Mouse (Mus musculus): ENCODE data around the gene Pde4c.

Pde4c gene

GRCm38 (mm10) chr8:70752000-70752764 is 28.7 kb downstream of the Pde4c start:
- peak; percentile 81 for DNase-seq (ENCODE audit: low read depth)

GRCm38 (mm10) chr8:70753151-70753550 is 29.6 kb downstream of the Pde4c start:
- peak; percentile 79 for DNase-seq (ENCODE audit: low read depth)

- peak; percentile 100 for DNase-seq (ENCODE audit: low read depth)
Measured at GRCm38 (mm10) chr8:70754043-70754870, 30.7 kb downstream of the Pde4c start, which contains the start of gene Rab3a. Gene Rab3a, plus strand, starts transcription at chr8:70754679.

- DNase-seq (ENCODE audit: low read depth), result peak; percentile 71
Measured at GRCm38 (mm10) chr8:70754871-70755660, 31.5 kb downstream of the Pde4c start.

- peak; percentile 76 for DNase-seq (ENCODE audit: low read depth)
Measured at GRCm38 (mm10) chr8:70755661-70756475, 32.3 kb downstream of the Pde4c start.

- DNase-seq (ENCODE audit: low read depth), result no peak
Measured at GRCm38 (mm10) chr8:70756476-70757040, 33.0 kb downstream of the Pde4c start.

- DNase-seq (ENCODE audit: low read depth), result peak; percentile 67
Measured at GRCm38 (mm10) chr8:70757523-70758307, 34.2 kb downstream of the Pde4c start.

GRCm38 (mm10) chr8:70758308-70758615 is 34.7 kb downstream of the Pde4c start:
- DNase-seq (ENCODE audit: low read depth), result no peak

- peak; percentile 38 for DNase-seq (ENCODE audit: low read depth)
Measured at GRCm38 (mm10) chr8:70758616-70759561, 35.4 kb downstream of the Pde4c start.

GRCm38 (mm10) chr8:70760350-70760749 is 36.8 kb downstream of the Pde4c start:
- peak; percentile 41 for DNase-seq (ENCODE audit: low read depth)

- DNase-seq (ENCODE audit: low read depth), result peak; percentile 99
Measured at GRCm38 (mm10) chr8:70760775-70761406, 37.4 kb downstream of the Pde4c start, which contains the start of gene Mpv17l2. Gene Mpv17l2, minus strand, starts transcription at chr8:70760946.

- peak; percentile 54 for DNase-seq (ENCODE audit: low read depth)
Measured at GRCm38 (mm10) chr8:70762118-70762517, 38.6 kb downstream of the Pde4c start.

GRCm38 (mm10) chr8:70763354-70763753 is 39.8 kb downstream of the Pde4c start:
- peak; percentile 67 for DNase-seq (ENCODE audit: low read depth)

GRCm38 (mm10) chr8:70764026-70764425 is 40.5 kb downstream of the Pde4c start:
- no peak for DNase-seq (ENCODE audit: low read depth)

- no peak for DNase-seq (ENCODE audit: low read depth)
Measured at GRCm38 (mm10) chr8:70764676-70765075, 41.2 kb downstream of the Pde4c start.

GRCm38 (mm10) chr8:70765329-70765728 is 41.8 kb downstream of the Pde4c start:
- DNase-seq (ENCODE audit: low read depth), result no peak

- no peak for DNase-seq (ENCODE audit: low read depth)
Measured at GRCm38 (mm10) chr8:70765838-70766570, 42.5 kb downstream of the Pde4c start.
